Mouse (Mus musculus) thymus, adult 2 months (tissue): ENCODE measurements around the gene Eps8l3. TPM values are rescaled to one million over a fixed set of nuclear protein-coding genes. Genes with fewer than 3 reads are reported as not detected.

Experiments
- DNase-seq: peaks from one replicate; pipeline ENCODE4 v3.0.0; 2021
- H3K27ac ChIP-seq: fragments of 200-500 bp; 2 replicates; pipeline ENCODE4 v1.5.1; 2012; ENCODE audit warnings: low read length, control low read depth; ENCODE audit not compliant: control insufficient read depth, insufficient read depth
- H3K27me3 ChIP-seq: fragments of 200-500 bp; 2 replicates; pipeline ENCODE4 v1.6.1; 2012; ENCODE audit warnings: mild to moderate bottlenecking, low read length, moderate library complexity, mixed read lengths; ENCODE audit not compliant: control insufficient read depth, insufficient read depth
- H3K36me3 ChIP-seq: fragments of 200-500 bp; 2 replicates; pipeline ENCODE4 v1.6.1; 2012; ENCODE audit warnings: mild to moderate bottlenecking, low read length, moderate library complexity; ENCODE audit not compliant: control insufficient read depth, insufficient read depth
- H3K4me1 ChIP-seq: fragments of 200-500 bp; replicated peaks from 2 replicates; pipeline ENCODE4 v1.6.1; 2012; ENCODE audit warnings: low read length; ENCODE audit not compliant: control insufficient read depth, insufficient read depth
- H3K4me3 ChIP-seq: fragments of 200-500 bp; 2 replicates; pipeline ENCODE4 v1.5.1; 2012; ENCODE audit warnings: mild to moderate bottlenecking, low read length, control low read depth, moderate library complexity; ENCODE audit not compliant: control insufficient read depth, insufficient read depth
- CTCF ChIP-seq: fragments of 200-500 bp; IDR thresholded peaks from 2 replicates; pipeline ENCODE4 v1.5.1; 2012; ENCODE audit warnings: mild to moderate bottlenecking, control low read depth, low read length, moderate library complexity, borderline replicate concordance; ENCODE audit not compliant: control insufficient read depth, poor library complexity, insufficient read depth; ENCODE audit errors: extremely low read depth
- POLR2A ChIP-seq: fragments of 200-500 bp; IDR thresholded peaks from 2 replicates; pipeline ENCODE4 v1.6.1; 2012; ENCODE audit warnings: mild to moderate bottlenecking, low read length, control low read depth, moderate library complexity; ENCODE audit not compliant: control insufficient read depth, poor library complexity, insufficient read depth; ENCODE audit errors: extremely low read depth
- WGBS: fragments of 180-500 bp; shearing (Covaris S2); methylation state at CpG from one replicate; pipeline ENCODE4 v1.1.7; 2018; 5-methylcytosine and 5-hydroxymethylcytosine counted together
- polyA plus RNA-seq: library from polyadenylated mRNA; depleted of rRNA; stranded (reverse); fragments of >200 nt; gene quantifications from 2 replicates; pipeline ENCODE4 v1.2.3, GENCODE M21; 2012

Gene Eps8l3
- polyA plus RNA-seq, 1 experiment = 0.34 TPM

- H3K4me1 ChIP-seq = no peaks in the 10 kb centered on the region
- H3K36me3 ChIP-seq = no peaks in the 10 kb centered on the region
- H3K27me3 ChIP-seq = no peaks in the 10 kb centered on the region
- no peak for DNase-seq
- H3K27ac ChIP-seq = no peak overlapping the region
- no peak for TF ChIP-seq CTCF
- no peak for TF ChIP-seq POLR2A
- H3K4me3 ChIP-seq = no peak overlapping the region
- 58% methylated on average over 2 of the region's 2 CpGs for WGBS
These were observed 14.6 kb upstream of the Eps8l3 start for GRCm38 (mm10) chr3:107862471-107862870.

- Histone ChIP-seq H3K27ac (no peak overlapping the region), H3K36me3 (no peaks in the 10 kb centered on the region), H3K4me3 (no peak overlapping the region), H3K27me3 (no peaks in the 10 kb centered on the region), H3K4me1 (no peaks in the 10 kb centered on the region)
- TF ChIP-seq CTCF (no peak), POLR2A (no peak)
- DNase-seq = no peak
- 98% methylated on average over 5 of the region's 5 CpGs for WGBS
These were observed 13.6 kb upstream of the Eps8l3 start for GRCm38 (mm10) chr3:107863471-107863870.

GRCm38 (mm10) chr3:107863898-107864603, 13.0 kb upstream of the Eps8l3 start:
- peak; percentile 76 for DNase-seq
- no peak overlapping the region for H3K27ac ChIP-seq
- 6% methylated on average over 2 of the region's 2 CpGs for WGBS
- H3K36me3 ChIP-seq = no peaks in the 10 kb centered on the region
- H3K27me3 ChIP-seq = no peaks in the 10 kb centered on the region
- H3K4me1 ChIP-seq = no peaks in the 10 kb centered on the region
- TF ChIP-seq POLR2A (no peak), CTCF (no peak)
- H3K4me3 ChIP-seq = no peak overlapping the region

GRCm38 (mm10) chr3:107865364-107866091, 11.5 kb upstream of the Eps8l3 start:
- no peak for DNase-seq
- H3K4me3 ChIP-seq = no peak overlapping the region
- WGBS = 86% methylated on average over 10 of the region's 10 CpGs
- no peak for TF ChIP-seq POLR2A
- no peak for TF ChIP-seq CTCF
- no peaks in the 10 kb centered on the region for H3K36me3 ChIP-seq
- H3K27ac ChIP-seq = no peak overlapping the region
- no peaks in the 10 kb centered on the region for H3K4me1 ChIP-seq
- no peaks in the 10 kb centered on the region for H3K27me3 ChIP-seq

GRCm38 (mm10) chr3:107867086-107867485, 9.9 kb upstream of the Eps8l3 start:
- no peaks in the 10 kb centered on the region for H3K36me3 ChIP-seq

GRCm38 (mm10) chr3:107868452-107868851, 8.6 kb upstream of the Eps8l3 start:
- H3K36me3 ChIP-seq = no peaks in the 10 kb centered on the region
- no peaks in the 10 kb centered on the region for H3K27me3 ChIP-seq
- no peak overlapping the region for H3K4me3 ChIP-seq
- no peak for DNase-seq
- WGBS = 97% methylated on average over 22 of the region's 22 CpGs
- TF ChIP-seq POLR2A (no peak), CTCF (no peak)
- H3K27ac ChIP-seq = no peak overlapping the region
- H3K4me1 ChIP-seq = no peaks in the 10 kb centered on the region

More at GRCm38 (mm10) chr3:107867086-107867485, 9.9 kb upstream of the Eps8l3 start:
- TF ChIP-seq CTCF (no peak), POLR2A (no peak)
- Histone ChIP-seq H3K4me1 (no peaks in the 10 kb centered on the region), H3K4me3 (no peak overlapping the region), H3K27ac (no peak overlapping the region), H3K27me3 (no peaks in the 10 kb centered on the region)
- peak; percentile 79 for DNase-seq
- 12% methylated on average over 8 of the region's 8 CpGs for WGBS
